Mouse (Mus musculus): ENCODE measurements around the gene Zfp330. TPM values are rescaled to one million over a fixed set of nuclear protein-coding genes. Genes with fewer than 3 reads are reported as not detected.

Gene Zfp330
- 74.0 and 75.1 TPM in 2 replicates for polyA plus RNA-seq (2015; fragmentation: Nextera tagmentation; extraction: Ambion mirVana)

- ATAC-seq (ENCODE audit: low FRiP score, low TSS enrichment), result peak; percentile 99
- peak within 1 kb of the TSS; percentile 80 for H3K4me3 ChIP-seq (ENCODE audit: low read length)
- H3K4me1 ChIP-seq (ENCODE audit: insufficient read depth, low read length), result peaks cover 11% of the 10 kb centered on the region
- WGBS, result under 1% methylated on average over 16 of the region's 16 CpGs
- H3K27ac ChIP-seq (ENCODE audit: low read length), result peak within 1 kb of the TSS; percentile 68
- peak within 1 kb of the TSS; percentile 90 for H3K9ac ChIP-seq (replicated peaks; ENCODE audit: low read length)
- no peaks in the 10 kb centered on the region for H3K27me3 ChIP-seq (ENCODE audit: insufficient read depth, low read length)
- H3K9me3 ChIP-seq (ENCODE audit: low read length), result 0 out of 2 replicates have a peak, but pooled peaks cover 3% of the 10 kb centered on the region
- peaks cover 21% of the 10 kb centered on the region for H3K36me3 ChIP-seq (ENCODE audit: insufficient read depth, low read length)
- H3K4me2 ChIP-seq (replicated peaks; ENCODE audit: low read depth, low read length), result peak within 1 kb of the TSS; percentile 79
Measured at GRCm38 (mm10) chr8:82774093-82774422, at the start of gene Zfp330. TSS of gene Zfp330 (minus strand) at chr8:82774160.

- H3K9ac ChIP-seq (replicated peaks; ENCODE audit: low read length), result no peak overlapping the region
- H3K4me3 ChIP-seq (ENCODE audit: low read length), result no peak overlapping the region
- no peak overlapping the region for H3K27ac ChIP-seq (ENCODE audit: low read length)
- H3K36me3 ChIP-seq (ENCODE audit: insufficient read depth, low read length), result no peaks in the 10 kb centered on the region
- H3K4me2 ChIP-seq (replicated peaks; ENCODE audit: low read depth, low read length), result no peak overlapping the region
- WGBS, result 11% methylated on average over 3 of the region's 3 CpGs
- H3K9me3 ChIP-seq (ENCODE audit: low read length), result 0 out of 2 replicates have a peak, but pooled peaks cover 3% of the 10 kb centered on the region
- no peaks in the 10 kb centered on the region for H3K27me3 ChIP-seq (ENCODE audit: insufficient read depth, low read length)
- no peak for ATAC-seq (ENCODE audit: low FRiP score, low TSS enrichment)
- peaks cover 8% of the 10 kb centered on the region for H3K4me1 ChIP-seq (ENCODE audit: insufficient read depth, low read length)
Measured at GRCm38 (mm10) chr8:82777945-82778344, 4.0 kb upstream of the Zfp330 start.

GRCm38 (mm10) chr8:82777406-82777805, 3.4 kb upstream of the Zfp330 start:
- 0 out of 2 replicates have a peak, but pooled peaks cover 3% of the 10 kb centered on the region for H3K9me3 ChIP-seq (ENCODE audit: low read length)
- no peak overlapping the region for H3K4me2 ChIP-seq (replicated peaks; ENCODE audit: low read depth, low read length)
- no peaks in the 10 kb centered on the region for H3K36me3 ChIP-seq (ENCODE audit: insufficient read depth, low read length)
- no peak overlapping the region for H3K4me3 ChIP-seq (ENCODE audit: low read length)
- ATAC-seq (ENCODE audit: low FRiP score, low TSS enrichment), result no peak
- no peak overlapping the region for H3K9ac ChIP-seq (replicated peaks; ENCODE audit: low read length)
- WGBS, result 53% methylated on average over 3 of the region's 3 CpGs
- no peak overlapping the region for H3K27ac ChIP-seq (ENCODE audit: low read length)
- H3K4me1 ChIP-seq (ENCODE audit: insufficient read depth, low read length), result peaks cover 11% of the 10 kb centered on the region
- no peaks in the 10 kb centered on the region for H3K27me3 ChIP-seq (ENCODE audit: insufficient read depth, low read length)

GRCm38 (mm10) chr8:82774482-82774881, 522 bp upstream of the Zfp330 start:
- Histone ChIP-seq H3K9me3 (ENCODE audit: low read length) (0 out of 2 replicates have a peak, but pooled peaks cover 3% of the 10 kb centered on the region), H3K4me1 (ENCODE audit: insufficient read depth, low read length) (peaks cover 11% of the 10 kb centered on the region), H3K27me3 (ENCODE audit: insufficient read depth, low read length) (no peaks in the 10 kb centered on the region), H3K4me2 (replicated peaks; ENCODE audit: low read depth, low read length) (peak overlapping the region; percentile 79), H3K27ac (ENCODE audit: low read length) (peak overlapping the region; percentile 68), H3K9ac (replicated peaks; ENCODE audit: low read length) (peak overlapping the region; percentile 90), H3K4me3 (ENCODE audit: low read length) (peak overlapping the region; percentile 80), H3K36me3 (ENCODE audit: insufficient read depth, low read length) (peaks cover 21% of the 10 kb centered on the region)
- WGBS, result 11% methylated on average over 6 of the region's 6 CpGs
- peak; percentile 70 for ATAC-seq (ENCODE audit: low FRiP score, low TSS enrichment)

- peak overlapping the region; percentile 90 for H3K9ac ChIP-seq (replicated peaks; ENCODE audit: low read length)
- H3K36me3 ChIP-seq (ENCODE audit: insufficient read depth, low read length), result peaks cover 25% of the 10 kb centered on the region
- H3K4me1 ChIP-seq (ENCODE audit: insufficient read depth, low read length), result peaks cover 11% of the 10 kb centered on the region
- no peaks in the 10 kb centered on the region for H3K9me3 ChIP-seq (ENCODE audit: low read length)
- peak overlapping the region; percentile 79 for H3K4me2 ChIP-seq (replicated peaks; ENCODE audit: low read depth, low read length)
- peak overlapping the region; percentile 64 for H3K27ac ChIP-seq (ENCODE audit: low read length)
- ATAC-seq (ENCODE audit: low FRiP score, low TSS enrichment), result peak; percentile 32; the same call in 1 of the 2 replicates
- H3K27me3 ChIP-seq (ENCODE audit: insufficient read depth, low read length), result no peaks in the 10 kb centered on the region
- peak overlapping the region; percentile 80 for H3K4me3 ChIP-seq (ENCODE audit: low read length)
- WGBS, result 4% methylated on average over 33 of the region's 35 CpGs
Measured at GRCm38 (mm10) chr8:82773332-82774092, 448 bp downstream of the Zfp330 start.

GRCm38 (mm10) chr8:82770886-82771285, 3.1 kb downstream of the Zfp330 start:
- no peak overlapping the region for H3K9ac ChIP-seq (replicated peaks; ENCODE audit: low read length)
- peaks cover 11% of the 10 kb centered on the region for H3K4me1 ChIP-seq (ENCODE audit: insufficient read depth, low read length)
- H3K4me3 ChIP-seq (ENCODE audit: low read length), result no peak overlapping the region
- no peaks in the 10 kb centered on the region for H3K9me3 ChIP-seq (ENCODE audit: low read length)
- H3K36me3 ChIP-seq (ENCODE audit: insufficient read depth, low read length), result peaks cover 47% of the 10 kb centered on the region
- no peak for ATAC-seq (ENCODE audit: low FRiP score, low TSS enrichment)
- WGBS, result 87% methylated on average over 3 of the region's 3 CpGs
- H3K27ac ChIP-seq (ENCODE audit: low read length), result no peak overlapping the region
- H3K27me3 ChIP-seq (ENCODE audit: insufficient read depth, low read length), result no peaks in the 10 kb centered on the region
- H3K4me2 ChIP-seq (replicated peaks; ENCODE audit: low read depth, low read length), result no peak overlapping the region

- H3K4me1 ChIP-seq (ENCODE audit: insufficient read depth, low read length), result no peaks in the 10 kb centered on the region
- H3K4me3 ChIP-seq (ENCODE audit: low read length), result no peak overlapping the region
- H3K4me2 ChIP-seq (replicated peaks; ENCODE audit: low read depth, low read length), result no peak overlapping the region
- no peak overlapping the region for H3K9ac ChIP-seq (replicated peaks; ENCODE audit: low read length)
- H3K9me3 ChIP-seq (ENCODE audit: low read length), result no peaks in the 10 kb centered on the region
- no peaks in the 10 kb centered on the region for H3K27me3 ChIP-seq (ENCODE audit: insufficient read depth, low read length)
- peaks cover 18% of the 10 kb centered on the region for H3K36me3 ChIP-seq (ENCODE audit: insufficient read depth, low read length)
- H3K27ac ChIP-seq (ENCODE audit: low read length), result no peak overlapping the region
- no peak for ATAC-seq (ENCODE audit: low FRiP score, low TSS enrichment)
- WGBS, result 43% methylated on average over 2 of the region's 2 CpGs
Measured at GRCm38 (mm10) chr8:82759071-82759470, 14.9 kb downstream of the Zfp330 start.

GRCm38 (mm10) chr8:82754946-82755345, 19.0 kb downstream of the Zfp330 start:
- H3K9ac ChIP-seq (replicated peaks; ENCODE audit: low read length), result no peak overlapping the region
- no peak overlapping the region for H3K4me3 ChIP-seq (ENCODE audit: low read length)
- WGBS, result 95% methylated on average over 14 of the region's 14 CpGs
- no peaks in the 10 kb centered on the region for H3K36me3 ChIP-seq (ENCODE audit: insufficient read depth, low read length)
- H3K27ac ChIP-seq (ENCODE audit: low read length), result no peak overlapping the region
- H3K4me1 ChIP-seq (ENCODE audit: insufficient read depth, low read length), result no peaks in the 10 kb centered on the region
- ATAC-seq (ENCODE audit: low FRiP score, low TSS enrichment), result no peak
- H3K9me3 ChIP-seq (ENCODE audit: low read length), result peaks cover 4% of the 10 kb centered on the region; the same call in 1 of the 2 replicates
- H3K27me3 ChIP-seq (ENCODE audit: insufficient read depth, low read length), result no peaks in the 10 kb centered on the region
- no peak overlapping the region for H3K4me2 ChIP-seq (replicated peaks; ENCODE audit: low read depth, low read length)

- H3K27ac ChIP-seq (ENCODE audit: low read length), result no peak overlapping the region
- no peak overlapping the region for H3K9ac ChIP-seq (replicated peaks; ENCODE audit: low read length)
- no peaks in the 10 kb centered on the region for H3K36me3 ChIP-seq (ENCODE audit: insufficient read depth, low read length)
- peaks cover 4% of the 10 kb centered on the region; the same call in 1 of the 2 replicates for H3K9me3 ChIP-seq (ENCODE audit: low read length)
- no peaks in the 10 kb centered on the region for H3K4me1 ChIP-seq (ENCODE audit: insufficient read depth, low read length)
- no peak overlapping the region for H3K4me3 ChIP-seq (ENCODE audit: low read length)
- ATAC-seq (ENCODE audit: low FRiP score, low TSS enrichment), result no peak
- no peaks in the 10 kb centered on the region for H3K27me3 ChIP-seq (ENCODE audit: insufficient read depth, low read length)
- H3K4me2 ChIP-seq (replicated peaks; ENCODE audit: low read depth, low read length), result no peak overlapping the region
Measured at GRCm38 (mm10) chr8:82746617-82747016, 27.3 kb downstream of the Zfp330 start.

All from kidney, embryonic 16.5 days (tissue).